Mouse (Mus musculus) right cerebral cortex, postnatal 10 days (tissue): ENCODE data around the gene Med13l.

Source experiments
- DNase-seq, 2 experiments: peaks; one replicate each; pipeline ENCODE4 v3.0.0; 2021; ENCODE audit warnings: low spot score in 2 of 2

Gene Med13l

DNA sequence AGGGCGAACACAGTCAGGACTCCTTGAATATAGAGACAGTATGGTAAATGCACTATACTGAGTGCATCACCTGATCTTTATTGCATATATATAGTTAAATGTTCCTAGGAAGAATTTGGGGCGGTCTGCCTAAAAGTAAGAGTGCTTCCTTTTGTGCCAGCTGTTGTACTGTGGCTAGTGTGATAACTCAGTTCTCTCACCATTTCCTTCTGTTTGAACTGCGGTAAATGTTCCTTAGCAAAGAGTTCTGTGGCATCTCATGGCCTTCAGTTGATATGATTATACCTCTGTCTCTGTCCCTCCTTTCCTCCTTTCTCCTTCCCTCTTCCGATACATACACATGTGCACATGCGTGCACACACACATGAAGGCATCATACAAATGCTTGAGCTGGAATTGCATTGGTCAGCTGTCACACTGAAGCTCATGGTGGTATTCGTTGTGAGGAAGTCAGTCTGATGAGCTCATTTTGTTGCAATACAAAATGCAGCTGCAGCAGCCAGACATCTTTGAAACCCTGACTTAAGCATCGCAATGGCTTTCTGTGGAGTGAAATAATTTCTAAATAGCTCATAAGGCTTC is 97.9 kb downstream of the Med13l start:
- no peak for DNase-seq

GRCm38 (mm10) chr5:118659713-118660112 is 99.2 kb downstream of the Med13l start:
- peak in 1 of 2 experiments; percentile 19 for DNase-seq

DNA sequence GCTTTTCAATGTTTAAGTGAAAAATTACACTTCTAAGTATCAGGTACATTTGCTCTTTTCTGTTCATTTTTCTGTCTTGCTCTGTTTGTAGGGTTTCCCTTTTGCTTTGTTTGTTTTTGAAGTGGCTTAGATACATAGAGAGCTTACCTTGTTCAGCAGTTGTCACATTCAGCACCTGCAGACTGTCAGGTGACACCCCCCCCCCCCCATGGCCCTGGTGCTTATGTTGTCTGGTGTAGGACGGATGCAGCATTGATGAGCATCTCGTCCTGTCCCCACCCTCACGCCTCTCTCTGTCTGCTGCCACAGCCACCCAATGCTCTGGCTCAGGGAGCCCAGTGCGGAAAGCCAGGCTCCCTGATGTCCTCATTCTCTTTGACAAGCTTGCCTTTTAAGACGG is 101.3 kb downstream of the Med13l start:
- peak in 1 of 2 experiments; percentile 14 for DNase-seq

GRCm38 (mm10) chr5:118663999-118664398 is 103.5 kb downstream of the Med13l start:
- peak in 1 of 2 experiments; percentile 23 for DNase-seq

DNA sequence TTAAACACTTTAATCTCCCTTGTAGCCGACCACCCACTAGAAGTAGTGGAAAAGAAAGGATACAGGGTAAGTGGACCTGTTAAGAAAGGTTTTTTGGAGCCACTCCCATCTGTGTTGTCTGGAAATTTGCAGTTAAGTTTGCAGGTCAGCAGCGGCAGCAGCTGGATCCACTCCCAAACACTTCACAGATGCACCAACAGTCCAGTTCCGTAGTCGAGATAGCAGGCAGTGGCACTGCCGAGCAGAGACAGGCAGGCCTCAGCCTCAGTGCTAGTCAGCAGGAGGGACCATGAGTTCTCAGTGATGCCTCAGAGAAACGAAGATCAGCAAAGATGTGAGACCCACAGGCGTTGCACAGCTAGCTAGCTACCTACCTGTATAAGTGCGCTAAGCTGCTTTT is 104.5 kb downstream of the Med13l start:
- DNase-seq = peak in 1 of 2 experiments; percentile 19

- DNase-seq = peak in 1 of 2 experiments; percentile 37
Observed at GRCm38 (mm10) chr5:118666437-118667207, 106.1 kb downstream of the Med13l start.

- no peak for DNase-seq
Observed at GRCm38 (mm10) chr5:118667863-118668262, 107.4 kb downstream of the Med13l start.

DNA sequence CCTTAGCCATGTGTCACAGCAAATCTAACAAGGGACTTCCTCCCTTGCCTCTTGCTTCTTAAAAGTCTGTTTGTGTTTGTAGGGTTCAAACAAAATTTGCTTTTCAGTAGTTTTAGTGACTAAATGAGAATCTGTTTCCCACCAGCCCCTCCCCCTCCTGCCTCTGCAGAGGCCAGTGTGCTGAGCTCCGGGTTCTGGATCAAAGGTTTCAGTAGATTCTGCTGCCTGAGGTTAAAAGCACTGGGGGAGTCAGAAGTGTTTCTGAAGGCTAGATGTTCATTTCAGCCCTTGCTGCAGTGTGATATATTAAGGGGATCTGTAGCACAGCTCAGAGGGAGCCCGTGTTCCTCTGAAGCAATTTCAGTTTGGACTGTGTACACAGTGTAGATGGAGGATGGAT is 108.5 kb downstream of the Med13l start:
- no peak for DNase-seq

DNA sequence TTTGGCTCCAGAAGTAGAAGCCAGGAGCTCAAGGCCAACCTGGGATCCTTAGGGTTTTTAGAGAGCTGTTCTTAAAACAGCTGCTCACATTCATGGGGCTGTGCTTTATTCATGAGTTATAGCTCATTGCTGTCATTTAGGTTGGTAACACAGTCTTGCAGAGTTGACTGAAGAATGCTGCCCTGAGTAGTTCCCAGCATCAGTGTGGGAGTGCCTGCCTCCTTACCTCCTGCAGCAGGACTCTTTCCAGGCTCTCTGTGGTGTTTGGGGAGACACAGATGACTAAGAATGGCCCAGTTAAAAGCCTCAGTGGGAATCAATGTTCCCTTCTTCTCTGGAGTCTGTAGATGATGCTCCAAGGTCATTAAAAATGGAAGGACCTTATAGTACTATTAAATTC is 111.6 kb downstream of the Med13l start:
- no peak for DNase-seq

- DNase-seq = no peak
Observed at GRCm38 (mm10) chr5:118673859-118674258, 113.4 kb downstream of the Med13l start.

DNA sequence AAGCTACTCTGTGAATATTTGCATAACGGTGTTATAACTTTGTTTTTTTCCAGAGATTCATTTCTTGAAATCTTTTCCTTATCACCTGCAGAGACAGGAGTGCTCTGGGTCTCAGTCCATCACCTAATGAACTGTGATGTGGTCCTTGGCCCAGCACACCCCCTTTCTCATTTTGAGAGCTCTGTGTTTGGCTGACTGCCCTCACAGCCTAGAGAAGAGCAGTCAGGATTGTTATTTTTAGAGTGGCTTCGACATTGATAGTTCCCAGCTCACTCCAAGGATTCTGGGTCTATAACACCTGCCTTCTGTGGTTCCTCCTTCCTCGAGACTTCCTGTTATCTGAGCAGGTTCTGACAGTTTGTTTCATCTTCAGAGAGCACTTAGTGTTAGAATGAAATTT is 113.8 kb downstream of the Med13l start:
- DNase-seq = no peak

DNA sequence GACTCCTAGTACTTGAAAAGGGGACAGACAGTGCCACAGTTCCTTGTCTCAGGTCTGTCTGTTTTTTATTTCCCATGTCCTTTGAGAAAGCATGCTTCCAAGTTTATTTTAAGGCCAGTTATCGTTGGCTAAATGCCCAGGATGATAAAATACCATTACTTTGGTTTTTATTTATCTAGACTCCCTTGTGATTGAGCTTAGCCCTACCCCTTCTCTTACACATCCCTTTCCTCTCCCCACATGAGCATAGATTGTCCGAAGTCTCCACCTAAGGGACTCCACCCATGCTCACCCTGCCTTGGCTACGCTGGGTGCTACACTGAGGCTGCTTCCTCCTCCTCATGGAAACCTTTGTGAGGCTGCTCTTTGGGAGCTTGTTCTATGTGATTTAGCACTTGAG is 115.2 kb downstream of the Med13l start:
- DNase-seq = no peak

GRCm38 (mm10) chr5:118676151-118676918 is 115.9 kb downstream of the Med13l start:
- no peak for DNase-seq

GRCm38 (mm10) chr5:118679283-118679835 is 118.9 kb downstream of the Med13l start:
- peak in 1 of 2 experiments; percentile 60 for DNase-seq

GRCm38 (mm10) chr5:118680853-118681252 is 120.4 kb downstream of the Med13l start:
- DNase-seq = no peak

DNA sequence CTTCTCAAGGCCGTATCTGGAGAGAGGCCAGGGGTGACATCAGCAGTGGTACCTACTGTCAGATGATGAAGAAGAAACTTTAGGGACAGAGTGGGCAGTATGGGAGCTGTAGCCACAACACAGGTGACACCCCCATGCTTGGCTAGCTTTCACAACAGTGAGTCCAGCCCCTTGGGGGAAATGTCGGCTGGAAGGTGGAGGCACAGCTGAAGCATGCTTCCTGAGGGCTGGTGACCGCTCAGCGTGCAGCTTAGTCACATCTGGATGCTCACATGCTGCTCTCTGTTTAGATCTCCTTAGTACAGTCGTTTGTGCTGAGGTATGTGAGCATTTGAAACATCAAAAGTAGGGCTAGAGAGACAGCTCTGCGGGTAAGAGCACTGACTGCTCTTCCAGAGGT is 121.5 kb downstream of the Med13l start:
- DNase-seq = no peak

DNA sequence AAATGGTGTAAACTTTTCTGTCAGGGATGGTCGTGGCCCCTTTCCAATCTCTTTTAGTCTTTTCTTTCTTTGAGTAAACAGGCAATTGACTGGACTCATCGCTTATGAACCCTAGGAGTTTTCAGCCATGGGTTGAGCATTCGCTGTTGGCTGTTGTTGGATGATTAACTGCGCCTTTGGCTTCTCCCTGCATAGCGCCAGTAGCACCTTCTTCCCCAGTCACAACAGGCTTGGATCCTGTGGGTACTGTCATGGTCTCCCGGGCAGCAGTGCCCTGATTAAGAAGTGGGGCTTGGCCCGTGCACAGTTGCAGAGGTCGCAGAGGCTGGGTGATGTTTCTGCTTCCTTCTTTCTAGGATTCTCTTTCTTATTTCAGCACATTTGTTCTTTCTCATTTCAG is 124.7 kb downstream of the Med13l start:
- no peak for DNase-seq

- DNase-seq = no peak
Observed at GRCm38 (mm10) chr5:118686021-118686420, 125.5 kb downstream of the Med13l start.

DNA sequence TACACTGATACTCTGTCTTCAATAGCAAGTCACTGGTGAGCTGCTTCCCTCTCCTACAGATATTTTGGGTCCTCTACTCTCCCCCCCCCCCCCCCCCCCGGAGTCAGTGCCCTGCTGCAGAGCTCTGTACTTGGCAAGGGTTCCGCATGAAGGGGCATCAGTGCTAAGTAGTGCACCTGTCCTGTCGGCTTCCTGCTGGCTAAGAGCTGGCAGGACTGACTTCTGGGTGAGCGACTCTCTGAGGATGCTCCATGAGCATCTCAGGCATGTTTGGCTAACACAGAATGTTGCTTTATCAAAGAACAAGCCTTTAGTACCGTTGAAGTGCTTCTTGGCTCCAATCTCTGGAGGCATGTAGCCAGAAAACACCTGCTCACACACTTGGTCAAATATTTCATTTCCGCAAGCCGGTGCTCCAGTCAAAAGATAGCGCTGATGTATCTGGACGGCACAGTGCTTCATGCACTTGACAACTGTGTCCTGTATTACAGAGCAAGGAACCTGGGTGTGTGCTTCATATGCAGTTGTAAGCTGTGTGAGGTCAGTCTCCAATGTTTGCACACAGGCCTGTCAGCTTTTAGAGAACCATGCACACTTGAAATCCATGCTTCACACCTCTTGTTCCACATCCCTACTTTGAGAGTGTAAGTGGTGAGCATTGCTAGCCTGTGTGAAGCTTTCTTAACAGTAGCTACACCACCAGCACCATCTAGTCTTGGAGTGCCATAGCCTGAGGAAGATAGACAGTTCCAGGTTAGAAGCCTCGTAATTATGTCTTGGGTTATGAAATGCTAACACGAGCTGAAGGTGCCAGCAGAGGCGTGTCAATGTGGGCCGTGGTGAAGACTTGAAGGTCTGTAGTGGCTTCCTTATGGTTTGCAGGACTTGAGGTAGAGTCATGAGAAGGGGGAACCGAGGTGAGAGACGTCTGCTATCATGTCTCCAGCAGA is 128.7 kb downstream of the Med13l start:
- no peak for DNase-seq

DNA sequence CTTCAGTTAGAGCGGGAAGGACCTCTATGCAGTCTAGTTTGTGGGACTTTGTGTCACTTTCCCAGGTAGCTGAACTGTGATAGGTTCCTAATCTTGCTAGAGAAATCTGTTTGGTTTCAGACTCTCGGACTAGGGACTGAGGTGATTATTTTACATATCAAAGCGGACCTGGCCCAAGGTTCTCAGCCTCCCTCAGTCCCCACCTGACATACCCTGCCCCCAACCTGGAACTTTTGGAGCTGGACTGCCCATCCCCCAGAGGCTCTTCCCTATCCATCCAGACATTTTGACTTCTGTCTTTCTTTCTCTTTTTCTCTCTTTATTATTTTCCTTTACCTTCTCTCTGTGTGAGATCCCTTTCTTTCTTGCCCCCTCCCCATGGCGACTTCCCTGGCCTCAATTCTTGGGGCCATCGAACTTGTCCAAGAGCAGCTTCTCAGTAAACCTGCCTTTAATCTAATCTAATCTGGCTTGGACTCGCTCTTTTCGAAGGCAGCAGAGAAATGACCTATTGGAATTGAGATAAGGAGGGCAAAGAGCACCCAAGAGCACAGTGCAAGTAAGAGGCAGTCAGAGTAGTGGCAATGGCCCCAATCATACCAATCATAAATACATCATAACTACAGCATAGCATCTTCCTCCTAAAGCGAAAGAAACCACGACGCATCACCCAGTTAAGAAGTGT is 130.7 kb downstream of the Med13l start:
- DNase-seq = no peak

- DNase-seq = no peak
Observed at GRCm38 (mm10) chr5:118691710-118692040, 131.2 kb downstream of the Med13l start.
